12 mouse cellular contexts compared by ENCODE assay signal in genomic region chr2:144274741-144275140, GRCm38 (mm10). TPM values are rescaled to one million over a fixed set of nuclear protein-coding genes. Genes with fewer than 3 reads are reported as not detected.
DNase-seq lines count a peak whose midpoint lies in the region; ATAC-seq and TF ChIP-seq lines count a peak whose summit lies in the region.
"Had no signal": no experiment of that assay in that cellular context is flagged by ENCODE, and none has a peak within 500 bp of the region (broad histone marks: within the 10 kb centered on the region; RNA-seq: fewer than 3 reads in every experiment).

No protein-coding gene starts in this region.

- no peak for TF ChIP-seq POLR2A in heart, adult 2 months (IDR thresholded peaks at IDR 0.05; ENCODE audit: insufficient read depth, low read depth, low read length)

- H3K36me3 ChIP-seq in heart, embryonic 11.5 days (ENCODE audit: control insufficient read depth, insufficient read depth, low read length), result no peaks in the 10 kb centered on the region; the same call in none of the 2 replicates
- no peaks in the 10 kb centered on the region for H3K36me3 ChIP-seq in heart, adult 2 months (ENCODE audit: control insufficient read depth, insufficient read depth, low read length)
- peaks cover 33% of the 10 kb centered on the region for H3K36me3 ChIP-seq in limb, embryonic 13.5 days

- 0 out of 2 replicates have a peak overlapping the region, but pooled peaks have one; percentile 16 for H3K9ac ChIP-seq in heart, embryonic 11.5 days (ENCODE audit: low read depth, low read length)
- H3K9ac ChIP-seq in heart, adult 2 months (ENCODE audit: low read depth, low read length), result no peak overlapping the region
- peak overlapping the region; percentile 48 for H3K9ac ChIP-seq in limb, embryonic 13.5 days

- no peak for ATAC-seq in heart, embryonic 11.5 days (replicated peaks; ENCODE audit: insufficient number of reproducible peaks, low FRiP score, low TSS enrichment)
- no peak for ATAC-seq in limb, embryonic 13.5 days (ENCODE audit: low FRiP score, low read depth)
- ATAC-seq: forebrain, embryonic 14.5 days had no signal

- intact Hi-C loops in heart, adult 2 months (cut with DNase I), result loop anchor here (5.0 kb wide), 1 partner anchor 267 kb away; no protein-coding TSS in a partner anchor

- no peak for TF ChIP-seq EP300 in heart, adult 2 months (IDR thresholded peaks at IDR 0.05; ENCODE audit: insufficient read depth, low read depth, low read length)

- no peak for TF ChIP-seq CTCF in heart, adult 2 months (IDR thresholded peaks at IDR 0.05)

- no peak overlapping the region for H3K4me3 ChIP-seq in heart, embryonic 11.5 days (ENCODE audit: low read depth, low read length)
- no peak overlapping the region for H3K4me3 ChIP-seq in heart, adult 2 months
- H3K4me3 ChIP-seq in limb, embryonic 13.5 days, result no peak overlapping the region

- peaks cover 10% of the 10 kb centered on the region for H3K4me1 ChIP-seq in heart, embryonic 11.5 days (ENCODE audit: control insufficient read depth, insufficient read depth, low read length)
- H3K4me1 ChIP-seq in heart, adult 2 months (ENCODE audit: control insufficient read depth, insufficient read depth, low read length), result peaks cover 1% of the 10 kb centered on the region; the same call in 1 of the 2 replicates
- peaks cover 18% of the 10 kb centered on the region for H3K4me1 ChIP-seq in limb, embryonic 13.5 days

- peak overlapping the region; percentile 66 for H3K27ac ChIP-seq in heart, embryonic 11.5 days (ENCODE audit: low read depth, low read length)
- H3K27ac ChIP-seq in heart, adult 2 months, result no peak overlapping the region
- H3K27ac ChIP-seq in limb, embryonic 13.5 days, result peak overlapping the region; percentile 22; the same call in 1 of the 2 replicates

- no peaks in the 10 kb centered on the region for H3K27me3 ChIP-seq in heart, embryonic 11.5 days (ENCODE audit: control insufficient read depth, insufficient read depth, low read length)
- no peaks in the 10 kb centered on the region for H3K27me3 ChIP-seq in heart, adult 2 months (ENCODE audit: control insufficient read depth, insufficient read depth, low read length)
- H3K27me3 ChIP-seq in limb, embryonic 13.5 days, result no peaks in the 10 kb centered on the region
- H3K27me3 ChIP-seq: CH12.LX had no signal

- WGBS in heart, embryonic 11.5 days (ENCODE audit: insufficient replicate concordance), result 54% methylated on average over 8 of the region's 8 CpGs
- 30% methylated on average over 8 of the region's 8 CpGs for WGBS in heart, adult 2 months
- 39% methylated on average over 8 of the region's 8 CpGs for WGBS in limb, embryonic 13.5 days

- no peak for DNase-seq in heart, adult 2 months
- DNase-seq in ovary, postnatal 36 days (ENCODE audit: low spot score), result peak; percentile 21
- DNase-seq in ovary, postnatal 14 days (ENCODE audit: low spot score), result no peak
- DNase-seq in thymus, postnatal 25 days, result peak; percentile 23
- no peak for DNase-seq in urinary bladder, adult 18-20 months (ENCODE audit: low spot score in 2 of 2)
- no peak for DNase-seq in left cerebral cortex, adult 18-20 months (ENCODE audit: low spot score in 2 of 2)
- DNase-seq: kidney, postnatal 36 days had no signal

- H3K79me2 ChIP-seq in heart, adult 2 months (replicated peaks; ENCODE audit: control insufficient read depth, insufficient read depth, low read length), result peaks cover 1% of the 10 kb centered on the region; the same call in 1 of the 2 replicates

- no peak overlapping the region for H3K4me2 ChIP-seq in heart, embryonic 11.5 days
- no peak overlapping the region; the same call in 1 of the 2 replicates for H3K4me2 ChIP-seq in limb, embryonic 13.5 days (replicated peaks)

- no peaks in the 10 kb centered on the region for H3K9me3 ChIP-seq in heart, embryonic 11.5 days (replicated peaks; ENCODE audit: control insufficient read depth, low read length)
- no peaks in the 10 kb centered on the region for H3K9me3 ChIP-seq in limb, embryonic 13.5 days

RNA-seq across cellular contexts. Expression of gene Snx5, which starts 4.0 kb away (rescaled TPM):
- 114 and 115 TPM in 2 replicates for polyA plus RNA-seq in heart, embryonic 11.5 days (2014; fragmentation: Nextera tagmentation; extraction: Ambion mirVana)
- total RNA-seq in heart, adult 2 months (2021), result 10 to 100 TPM; 51.5 to 55.3 TPM
- polyA plus RNA-seq in heart, adult 2 months (2012; rRNA removed), result 22.2 and 39.7 TPM in 2 replicates
- polyA plus RNA-seq in limb, embryonic 13.5 days (2015; fragmentation: Nextera tagmentation; extraction: Ambion mirVana), result 130 and 133 TPM in 2 replicates
- total RNA-seq in left cerebral cortex, adult 18-20 months (2021), result 10 to 100 TPM; 75.9 to 77.8 TPM

RNA-seq across cellular contexts. Expression of gene Mgme1, which starts 4.3 kb away (rescaled TPM):
- 16.7 and 20.8 TPM in 2 replicates for polyA plus RNA-seq in heart, embryonic 11.5 days (2014; fragmentation: Nextera tagmentation; extraction: Ambion mirVana)
- 10 to 100 TPM; 16.4 to 17.5 TPM for total RNA-seq in heart, adult 2 months (2021)
- 7.3 and 11.9 TPM in 2 replicates for polyA plus RNA-seq in heart, adult 2 months (2012; rRNA removed)
- 19.7 and 22.6 TPM in 2 replicates for polyA plus RNA-seq in limb, embryonic 13.5 days (2015; fragmentation: Nextera tagmentation; extraction: Ambion mirVana)
- total RNA-seq in left cerebral cortex, adult 18-20 months (2021), result 1 to 10 TPM; 5.7 to 6.8 TPM

RNA-seq across cellular contexts. Expression of gene Ovol2, which starts 57.2 kb away (rescaled TPM):
- 0.10 TPM in 1 of 2 replicates, not detected in the other for polyA plus RNA-seq in heart, embryonic 11.5 days (2014; fragmentation: Nextera tagmentation; extraction: Ambion mirVana)
- total RNA-seq in heart, adult 2 months (2021), result not detected
- 0.14 TPM in 1 of 2 replicates, not detected in the other for polyA plus RNA-seq in heart, adult 2 months (2012; rRNA removed)
- 0.88 and 1.3 TPM in 2 replicates for polyA plus RNA-seq in limb, embryonic 13.5 days (2015; fragmentation: Nextera tagmentation; extraction: Ambion mirVana)
- total RNA-seq in left cerebral cortex, adult 18-20 months (2021), result 10 to 100 TPM in 1 of 2 experiments, 1 to 10 TPM in 1; 9.8 to 11.1 TPM
- total RNA-seq: CH12.LX; megakaryocyte-erythroid progenitor cell, adult 5-6 weeks had no signal
- polyA plus RNA-seq: forebrain, embryonic 14.5 days had no signal

Comparison
In these comparisons a context has a peak if more than half of its experiments do, and no peak if none do; other contexts are left out.
1. DNase-seq: peak in ovary, postnatal 36 days (single experiment) and thymus, postnatal 25 days (single experiment); none in heart, adult 2 months (0 of 2), ovary, postnatal 14 days (single experiment), urinary bladder, adult 18-20 months (0 of 2) and left cerebral cortex, adult 18-20 months (0 of 2).